Mouse (Mus musculus): Measurements from ENCODE around the gene Olfr1288. TPM values are rescaled to one million over a fixed set of nuclear protein-coding genes. Genes with fewer than 3 reads are reported as not detected.

The Olfr1288 gene
- not detected in 2 replicates for polyA plus RNA-seq (2015; fragmentation: Nextera tagmentation; extraction: Ambion mirVana)

GRCm38 (mm10) chr2:111473801-111474200, at the start of gene Olfr1288:
TSS of gene Olfr1288 (plus strand) at chr2:111474101.

GRCm38 (mm10) chr2:111448842-111449241, 25.1 kb upstream of the Olfr1288 start, which contains the start of gene Olfr1287:
TSS of gene Olfr1287 (plus strand) at chr2:111449142.

DNA sequence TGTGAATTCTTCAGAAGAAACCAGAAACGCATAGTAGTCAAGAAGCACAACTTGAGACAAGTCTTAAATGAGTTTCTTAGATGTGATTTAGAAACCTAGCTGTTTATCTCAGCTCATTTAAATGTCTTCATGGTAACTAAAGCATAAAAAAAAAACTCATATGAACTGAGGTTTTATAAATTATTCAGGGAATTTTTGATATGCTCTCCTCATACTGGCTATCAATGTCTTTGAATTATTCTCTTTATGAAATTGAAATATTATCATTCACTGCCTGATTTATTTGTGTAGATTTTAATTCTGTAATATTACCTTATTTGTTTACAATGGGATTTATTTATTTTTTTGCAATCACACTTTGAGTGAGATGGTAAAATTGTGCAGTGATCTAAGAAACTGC, 6.6 kb downstream of the Olfr1288 start, which contains the start of gene Olfr1289:
Gene Olfr1289, plus strand, starts transcription at position 301 of the 400 bp plus-strand sequence.

GRCm38 (mm10) chr2:111493729-111494128, 19.8 kb downstream of the Olfr1288 start, which contains the start of gene Olfr1290:
TSS of gene Olfr1290 (minus strand) at chr2:111493829.

GRCm38 (mm10) chr2:111496880-111497279, 23.0 kb downstream of the Olfr1288 start, which contains the start of gene Olfr1291-ps1:
TSS of gene Olfr1291-ps1 (plus strand) at chr2:111497180.

DNA sequence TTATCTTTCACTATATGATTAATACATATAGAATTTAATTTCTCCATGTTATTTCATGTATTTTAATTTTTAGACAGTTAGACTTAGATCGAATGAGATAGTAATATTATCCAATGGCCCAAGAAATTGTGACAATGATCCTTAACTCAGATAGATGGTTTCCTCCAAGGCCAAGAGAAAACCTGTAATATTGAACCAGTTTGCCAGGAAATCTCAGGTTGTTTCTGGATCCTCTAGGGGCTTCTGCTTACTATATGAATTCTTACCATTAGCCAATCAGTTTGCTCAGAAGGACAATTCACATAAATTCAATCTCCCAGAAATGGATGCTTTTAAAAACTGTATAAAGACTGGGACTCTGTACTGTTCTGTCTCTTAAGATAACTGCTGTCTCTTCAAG, 51.0 kb downstream of the Olfr1288 start, which contains the start of gene Olfr1293-ps:
Gene Olfr1293-ps, plus strand, starts transcription at position 301 of the 400 bp plus-strand sequence.

Other genes with a start within 250 kb of the Olfr1288 start
- not detected in 2 replicates for gene 4930430A15Rik, start 244.5 kb upstream of the Olfr1288 start, polyA plus RNA-seq (2015; fragmentation: Nextera tagmentation; extraction: Ambion mirVana)
- not detected in 2 replicates for gene Olfr1275, start 238.8 kb upstream of the Olfr1288 start, polyA plus RNA-seq (2015; fragmentation: Nextera tagmentation; extraction: Ambion mirVana)
- not detected in 2 replicates for gene Olfr1276, start 219.6 kb upstream of the Olfr1288 start, polyA plus RNA-seq (2015; fragmentation: Nextera tagmentation; extraction: Ambion mirVana)
- not detected in 2 replicates for gene Olfr1277, start 200.0 kb upstream of the Olfr1288 start, polyA plus RNA-seq (2015; fragmentation: Nextera tagmentation; extraction: Ambion mirVana)
- gene Olfr1278, start 184.0 kb upstream of the Olfr1288 start, polyA plus RNA-seq (2015; fragmentation: Nextera tagmentation; extraction: Ambion mirVana): not detected in 2 replicates
- not detected in 2 replicates for gene Olfr1279, start 173.5 kb upstream of the Olfr1288 start, polyA plus RNA-seq (2015; fragmentation: Nextera tagmentation; extraction: Ambion mirVana)
- not detected in 2 replicates for gene Olfr1280, start 160.1 kb upstream of the Olfr1288 start, polyA plus RNA-seq (2015; fragmentation: Nextera tagmentation; extraction: Ambion mirVana)
- gene Olfr1281, start 147.6 kb upstream of the Olfr1288 start, polyA plus RNA-seq (2015; fragmentation: Nextera tagmentation; extraction: Ambion mirVana): not detected in 2 replicates
- not detected in 2 replicates for gene Olfr1282, start 138.0 kb upstream of the Olfr1288 start, polyA plus RNA-seq (2015; fragmentation: Nextera tagmentation; extraction: Ambion mirVana)
- gene Olfr1283, start 107.3 kb upstream of the Olfr1288 start, polyA plus RNA-seq (2015; fragmentation: Nextera tagmentation; extraction: Ambion mirVana): not detected in 2 replicates
- gene Olfr1284, start 98.6 kb upstream of the Olfr1288 start, polyA plus RNA-seq (2015; fragmentation: Nextera tagmentation; extraction: Ambion mirVana): not detected in 2 replicates
- not detected in 2 replicates for gene Olfr1286, start 51.0 kb upstream of the Olfr1288 start, polyA plus RNA-seq (2015; fragmentation: Nextera tagmentation; extraction: Ambion mirVana)
- gene Olfr1287, start 25.0 kb upstream of the Olfr1288 start, polyA plus RNA-seq (2015; fragmentation: Nextera tagmentation; extraction: Ambion mirVana): not detected in 2 replicates
- gene Olfr1289, start 6.7 kb downstream of the Olfr1288 start, polyA plus RNA-seq (2015; fragmentation: Nextera tagmentation; extraction: Ambion mirVana): not detected in 2 replicates
- gene Olfr1290, start 19.7 kb downstream of the Olfr1288 start, polyA plus RNA-seq (2015; fragmentation: Nextera tagmentation; extraction: Ambion mirVana): not detected in 2 replicates
- gene Olfr1291-ps1, start 23.1 kb downstream of the Olfr1288 start, polyA plus RNA-seq (2015; fragmentation: Nextera tagmentation; extraction: Ambion mirVana): not detected in 2 replicates
- not detected in 2 replicates for gene Olfr1293-ps, start 51.1 kb downstream of the Olfr1288 start, polyA plus RNA-seq (2015; fragmentation: Nextera tagmentation; extraction: Ambion mirVana)
- not detected in 2 replicates for gene Olfr1294, start 66.2 kb downstream of the Olfr1288 start, polyA plus RNA-seq (2015; fragmentation: Nextera tagmentation; extraction: Ambion mirVana)
- not detected in 2 replicates for gene Olfr1295, start 95.6 kb downstream of the Olfr1288 start, polyA plus RNA-seq (2015; fragmentation: Nextera tagmentation; extraction: Ambion mirVana)
- not detected in 2 replicates for gene Olfr1297, start 152.4 kb downstream of the Olfr1288 start, polyA plus RNA-seq (2015; fragmentation: Nextera tagmentation; extraction: Ambion mirVana)
- not detected in 2 replicates for gene Olfr1298, start 175.1 kb downstream of the Olfr1288 start, polyA plus RNA-seq (2015; fragmentation: Nextera tagmentation; extraction: Ambion mirVana)
- not detected in 2 replicates for gene Olfr1299, start 187.3 kb downstream of the Olfr1288 start, polyA plus RNA-seq (2015; fragmentation: Nextera tagmentation; extraction: Ambion mirVana)

Data from adrenal gland, postnatal 0 days (tissue).